Comparison of ENCODE assay signal across 16 mouse cellular contexts in genomic region chr12:9894521-9894920, GRCm38 (mm10).
DNase-seq lines count a peak whose midpoint lies in the region; TF ChIP-seq lines count a peak whose summit lies in the region.
"Had no signal": no experiment of that assay in that cellular context is flagged by ENCODE, and none has a peak within 500 bp of the region (broad histone marks: within the 10 kb centered on the region; RNA-seq: fewer than 3 reads in every experiment).

No protein-coding gene starts in this region.

- no peak for TF ChIP-seq CTCF in left cerebral cortex, adult 2 months (IDR thresholded peaks at IDR 0.05)

- intact Hi-C loops in left cerebral cortex, postnatal 4 days (cut with DNase I), result no loop called here
- intact Hi-C loops in left cerebral cortex, adult 2 months (cut with DNase I), result no loop called here

- peak; percentile 47 to 77 for DNase-seq in cerebellum, postnatal 10 days
- DNase-seq in cerebellum, postnatal 4 days (ENCODE audit: low spot score in 2 of 2), result no peak
- peak; percentile 16 to 72 for DNase-seq in cerebellum, postnatal 14 days
- DNase-seq in cerebellum, adult 9-10 months, result no peak
- peak; percentile 16 for DNase-seq in left cerebral cortex, postnatal 4 days
- no peak for DNase-seq in left cerebral cortex, adult 2 months (ENCODE audit: extremely low spot score in 1 of 2, low spot score in 2 of 2)
- DNase-seq: adrenal gland, adult 2 months; adrenal gland, adult 8-10 months; adrenal gland, postnatal 10 days; adrenal gland, postnatal 14 days; adrenal gland, postnatal 25 days; adrenal gland, postnatal 36 days; B cell, adult 2 months; cerebellum, adult 11 months; cerebellum, adult 11-12 months; cerebellum, adult 18-20 months had no signal

- no peak overlapping the region for H3K4me3 ChIP-seq in left cerebral cortex, adult 2 months

- H3K27ac ChIP-seq in left cerebral cortex, adult 2 months, result no peak overlapping the region

Comparison
In these comparisons a context has a peak if more than half of its experiments do, and no peak if none do; other contexts are left out.
1. DNase-seq: peak in cerebellum, postnatal 10 days (2 of 2), cerebellum, postnatal 14 days (2 of 2) and left cerebral cortex, postnatal 4 days (single experiment); none in cerebellum, postnatal 4 days (0 of 2), cerebellum, adult 9-10 months (single experiment) and left cerebral cortex, adult 2 months (0 of 2).